Mouse (Mus musculus): ENCODE measurements around the gene Vasp. TPM values are rescaled to one million over a fixed set of nuclear protein-coding genes. Genes with fewer than 3 reads are reported as not detected.
A peak's percentile ranks its signal among the peaks of the same experiment; 100 is the strongest.

Vasp gene
- total and polyA plus RNA-seq, 2 experiments from 2014 or later: 35.5 to 62.6 TPM

- Histone ChIP-seq H3K27me3 (ENCODE audit: insufficient read depth, low read length) (no peaks in the 10 kb centered on the region), H3K4me2 (ENCODE audit: low read depth, low read length) (no peak overlapping the region), H3K4me1 (ENCODE audit: insufficient read depth, low read length) (no peaks in the 10 kb centered on the region), H3K27ac (no peak overlapping the region), H3K4me3 (ENCODE audit: low read length) (no peak overlapping the region), H3K9me3 (ENCODE audit: low read length) (no peaks in the 10 kb centered on the region), H3K36me3 (ENCODE audit: insufficient read depth, low read length) (peaks cover 6% of the 10 kb centered on the region; the same call in 1 of the 2 replicates), H3K9ac (replicated peaks; ENCODE audit: low read length) (no peak overlapping the region)
- DNase-seq (ENCODE audit: low spot score) (no peak), ATAC-seq (no peak)
- TF ChIP-seq CTCF (IDR thresholded peaks at IDR 0.05; ENCODE audit: low read depth): no peak
- WGBS: 90% methylated on average over 8 of the region's 8 CpGs
Measured at GRCm38 (mm10) chr7:19240905-19241463, 30.6 kb downstream of the Vasp start.

GRCm38 (mm10) chr7:19239986-19240385, 31.6 kb downstream of the Vasp start:
- WGBS: 61% methylated on average over 4 of the region's 4 CpGs
- H3K9ac ChIP-seq (replicated peaks; ENCODE audit: low read length): no peak overlapping the region
- peak overlapping the region; percentile 0; the same call in 1 of the 2 replicates for H3K27ac ChIP-seq
- H3K36me3 ChIP-seq (ENCODE audit: insufficient read depth, low read length): no peaks in the 10 kb centered on the region; the same call in 1 of the 2 replicates
- H3K4me2 ChIP-seq (ENCODE audit: low read depth, low read length): no peak overlapping the region
- ATAC-seq (no peak), DNase-seq (ENCODE audit: low spot score) (no peak)
- no peaks in the 10 kb centered on the region for H3K27me3 ChIP-seq (ENCODE audit: insufficient read depth, low read length)
- no peaks in the 10 kb centered on the region for H3K4me1 ChIP-seq (ENCODE audit: insufficient read depth, low read length)
- no peak for TF ChIP-seq CTCF (IDR thresholded peaks at IDR 0.05; ENCODE audit: low read depth)
- no peaks in the 10 kb centered on the region for H3K9me3 ChIP-seq (ENCODE audit: low read length)
- no peak overlapping the region for H3K4me3 ChIP-seq (ENCODE audit: low read length)

- no peak overlapping the region for H3K4me2 ChIP-seq (ENCODE audit: low read depth, low read length)
- TF ChIP-seq CTCF (IDR thresholded peaks at IDR 0.05; ENCODE audit: low read depth): peak; percentile 97
- no peak overlapping the region for H3K9ac ChIP-seq (replicated peaks; ENCODE audit: low read length)
- ATAC-seq (peak; percentile 94), DNase-seq (ENCODE audit: low spot score) (peak; percentile 91)
- no peaks in the 10 kb centered on the region for H3K27me3 ChIP-seq (ENCODE audit: insufficient read depth, low read length)
- H3K36me3 ChIP-seq (ENCODE audit: insufficient read depth, low read length): no peaks in the 10 kb centered on the region
- H3K4me3 ChIP-seq (ENCODE audit: low read length): no peak overlapping the region
- WGBS: 0% methylated on average over 1 of the region's 1 CpGs
- H3K27ac ChIP-seq: peak overlapping the region; percentile 0; the same call in 1 of the 2 replicates
- H3K9me3 ChIP-seq (ENCODE audit: low read length): no peaks in the 10 kb centered on the region
- H3K4me1 ChIP-seq (ENCODE audit: insufficient read depth, low read length): no peaks in the 10 kb centered on the region
Measured at GRCm38 (mm10) chr7:19239423-19239822, 32.2 kb downstream of the Vasp start.

GRCm38 (mm10) chr7:19238344-19238743, 33.3 kb downstream of the Vasp start:
- Histone ChIP-seq H3K4me3 (ENCODE audit: low read length) (no peak overlapping the region), H3K9ac (replicated peaks; ENCODE audit: low read length) (no peak overlapping the region), H3K4me2 (ENCODE audit: low read depth, low read length) (no peak overlapping the region), H3K27me3 (ENCODE audit: insufficient read depth, low read length) (no peaks in the 10 kb centered on the region), H3K36me3 (ENCODE audit: insufficient read depth, low read length) (no peaks in the 10 kb centered on the region), H3K4me1 (ENCODE audit: insufficient read depth, low read length) (no peaks in the 10 kb centered on the region), H3K9me3 (ENCODE audit: low read length) (no peaks in the 10 kb centered on the region), H3K27ac (no peak overlapping the region)
- DNase-seq (ENCODE audit: low spot score) (no peak), ATAC-seq (no peak)
- TF ChIP-seq CTCF (IDR thresholded peaks at IDR 0.05; ENCODE audit: low read depth): no peak
- WGBS: 94% methylated on average over 4 of the region's 4 CpGs

- peak; percentile 38 for DNase-seq (ENCODE audit: low spot score)
- Histone ChIP-seq H3K27ac (no peak overlapping the region), H3K4me1 (ENCODE audit: insufficient read depth, low read length) (no peaks in the 10 kb centered on the region), H3K27me3 (ENCODE audit: insufficient read depth, low read length) (no peaks in the 10 kb centered on the region), H3K4me2 (ENCODE audit: low read depth, low read length) (no peak overlapping the region), H3K9me3 (ENCODE audit: low read length) (no peaks in the 10 kb centered on the region), H3K9ac (replicated peaks; ENCODE audit: low read length) (no peak overlapping the region), H3K4me3 (ENCODE audit: low read length) (no peak overlapping the region), H3K36me3 (ENCODE audit: insufficient read depth, low read length) (no peaks in the 10 kb centered on the region)
- no peak for TF ChIP-seq CTCF (IDR thresholded peaks at IDR 0.05; ENCODE audit: low read depth)
- WGBS: 67% methylated on average over 2 of the region's 2 CpGs
- no peak for ATAC-seq
Measured at GRCm38 (mm10) chr7:19236411-19236810, 35.2 kb downstream of the Vasp start.

- Histone ChIP-seq H3K27ac (no peak overlapping the region), H3K4me2 (ENCODE audit: low read depth, low read length) (no peak overlapping the region), H3K4me1 (ENCODE audit: insufficient read depth, low read length) (no peaks in the 10 kb centered on the region), H3K9ac (replicated peaks; ENCODE audit: low read length) (no peak overlapping the region), H3K27me3 (ENCODE audit: insufficient read depth, low read length) (no peaks in the 10 kb centered on the region), H3K36me3 (ENCODE audit: insufficient read depth, low read length) (no peaks in the 10 kb centered on the region), H3K9me3 (ENCODE audit: low read length) (no peaks in the 10 kb centered on the region), H3K4me3 (ENCODE audit: low read length) (no peak overlapping the region)
- no peak for TF ChIP-seq CTCF (IDR thresholded peaks at IDR 0.05; ENCODE audit: low read depth)
- no peak for ATAC-seq
- 93% methylated on average over 2 of the region's 2 CpGs for WGBS
- DNase-seq (ENCODE audit: low spot score): no peak
Measured at GRCm38 (mm10) chr7:19235092-19235671, 36.4 kb downstream of the Vasp start.

- Histone ChIP-seq H3K4me2 (ENCODE audit: low read depth, low read length) (no peak overlapping the region), H3K9ac (replicated peaks; ENCODE audit: low read length) (no peak overlapping the region), H3K27ac (no peak overlapping the region), H3K36me3 (ENCODE audit: insufficient read depth, low read length) (no peaks in the 10 kb centered on the region), H3K27me3 (ENCODE audit: insufficient read depth, low read length) (no peaks in the 10 kb centered on the region), H3K4me3 (ENCODE audit: low read length) (no peak overlapping the region), H3K4me1 (ENCODE audit: insufficient read depth, low read length) (no peaks in the 10 kb centered on the region; the same call in 1 of the 2 replicates), H3K9me3 (ENCODE audit: low read length) (no peaks in the 10 kb centered on the region)
- WGBS: 79% methylated on average over 5 of the region's 5 CpGs
- ATAC-seq (no peak), DNase-seq (ENCODE audit: low spot score) (no peak)
- TF ChIP-seq CTCF (IDR thresholded peaks at IDR 0.05; ENCODE audit: low read depth): no peak
Measured at GRCm38 (mm10) chr7:19234652-19235051, 37.0 kb downstream of the Vasp start.

Data from hindbrain, postnatal 0 days (tissue).